Mouse (Mus musculus): ENCODE measurements around the gene Fgfr2. TPM values are rescaled to one million over a fixed set of nuclear protein-coding genes. Genes with fewer than 3 reads are reported as not detected.

The Fgfr2 gene
- polyA plus RNA-seq, 1 experiment from 2014 or later, result 92.5 TPM

GRCm38 (mm10) chr7:131992873-131993272 lies 1130.3 kb downstream of the Fgfr2 start:
- Histone ChIP-seq H3K27me3 (ENCODE audit: insufficient read depth, poor library complexity, severe bottlenecking) (no peaks in the 10 kb centered on the region), H3K36me3 (no peaks in the 10 kb centered on the region), H3K9me3 (peaks cover 4% of the 10 kb centered on the region; the same call in 1 of the 2 replicates), H3K4me1 (replicated peaks) (peaks cover 7% of the 10 kb centered on the region; the same call in 1 of the 2 replicates), H3K27ac (no peak overlapping the region), H3K4me3 (no peak overlapping the region)
- DNase-seq (ENCODE audit: low spot score), result no peak
- WGBS, result 65% methylated on average over 3 of the region's 3 CpGs

- WGBS, result 60% methylated on average over 1 of the region's 1 CpGs
- DNase-seq (ENCODE audit: low spot score), result no peak
- no peak overlapping the region for H3K27ac ChIP-seq
- peaks cover 7% of the 10 kb centered on the region; the same call in 1 of the 2 replicates for H3K4me1 ChIP-seq (replicated peaks)
- no peaks in the 10 kb centered on the region for H3K36me3 ChIP-seq
- H3K4me3 ChIP-seq, result no peak overlapping the region
- no peaks in the 10 kb centered on the region for H3K27me3 ChIP-seq (ENCODE audit: insufficient read depth, poor library complexity, severe bottlenecking)
- H3K9me3 ChIP-seq, result peaks cover 4% of the 10 kb centered on the region; the same call in 1 of the 2 replicates
Measured at GRCm38 (mm10) chr7:131992226-131992625, 1130.9 kb downstream of the Fgfr2 start.

- Histone ChIP-seq H3K36me3 (no peaks in the 10 kb centered on the region), H3K9me3 (no peaks in the 10 kb centered on the region), H3K27ac (no peak overlapping the region), H3K4me3 (no peak overlapping the region), H3K27me3 (ENCODE audit: insufficient read depth, poor library complexity, severe bottlenecking) (no peaks in the 10 kb centered on the region), H3K4me1 (replicated peaks) (peaks cover 7% of the 10 kb centered on the region; the same call in 1 of the 2 replicates)
- no peak for DNase-seq (ENCODE audit: low spot score)
- 38% methylated on average over 6 of the region's 6 CpGs for whole genome bisulfite sequencing
Measured at GRCm38 (mm10) chr7:131989056-131989455, 1134.1 kb downstream of the Fgfr2 start.

- Histone ChIP-seq H3K36me3 (no peaks in the 10 kb centered on the region), H3K4me3 (no peak overlapping the region), H3K4me1 (replicated peaks) (peaks cover 8% of the 10 kb centered on the region; the same call in 1 of the 2 replicates), H3K9me3 (no peaks in the 10 kb centered on the region), H3K27ac (no peak overlapping the region), H3K27me3 (ENCODE audit: insufficient read depth, poor library complexity, severe bottlenecking) (no peaks in the 10 kb centered on the region)
- no peak for DNase-seq (ENCODE audit: low spot score)
- WGBS, result 89% methylated on average over 11 of the region's 11 CpGs
Measured at GRCm38 (mm10) chr7:131978609-131979008, 1144.5 kb downstream of the Fgfr2 start.

GRCm38 (mm10) chr7:131975867-131976266 lies 1147.3 kb downstream of the Fgfr2 start:
- Histone ChIP-seq H3K9me3 (no peaks in the 10 kb centered on the region), H3K27me3 (ENCODE audit: insufficient read depth, poor library complexity, severe bottlenecking) (0 out of 2 replicates have a peak, but pooled peaks cover 6% of the 10 kb centered on the region), H3K4me3 (no peak overlapping the region), H3K27ac (no peak overlapping the region), H3K4me1 (replicated peaks) (peaks cover 8% of the 10 kb centered on the region; the same call in 1 of the 2 replicates), H3K36me3 (no peaks in the 10 kb centered on the region)
- DNase-seq (ENCODE audit: low spot score), result no peak
- 65% methylated on average over 6 of the region's 6 CpGs for WGBS

GRCm38 (mm10) chr7:131970255-131970654 lies 1152.9 kb downstream of the Fgfr2 start:
- Histone ChIP-seq H3K4me3 (no peak overlapping the region), H3K36me3 (no peaks in the 10 kb centered on the region), H3K4me1 (replicated peaks) (peaks cover 17% of the 10 kb centered on the region), H3K27ac (no peak overlapping the region), H3K9me3 (no peaks in the 10 kb centered on the region), H3K27me3 (ENCODE audit: insufficient read depth, poor library complexity, severe bottlenecking) (peaks cover 54% of the 10 kb centered on the region)
- DNase-seq (ENCODE audit: low spot score), result no peak
- 62% methylated on average over 3 of the region's 3 CpGs for WGBS

- Histone ChIP-seq H3K4me3 (peak overlapping the region; percentile 56), H3K36me3 (no peaks in the 10 kb centered on the region), H3K27me3 (ENCODE audit: insufficient read depth, poor library complexity, severe bottlenecking) (peaks cover 65% of the 10 kb centered on the region), H3K4me1 (replicated peaks) (peaks cover 17% of the 10 kb centered on the region), H3K9me3 (no peaks in the 10 kb centered on the region), H3K27ac (peak overlapping the region; percentile 54)
- peak; percentile 46 for DNase-seq (ENCODE audit: low spot score)
- WGBS, result 6% methylated on average over 57 of the region's 57 CpGs
Measured at GRCm38 (mm10) chr7:131966916-131967494, 1156.1 kb downstream of the Fgfr2 start.

GRCm38 (mm10) chr7:131966023-131966915 lies 1156.9 kb downstream of the Fgfr2 start, which contains the start of gene Gpr26:
Gene Gpr26, plus strand, starts transcription at chr7:131966460.
- H3K9me3 ChIP-seq, result no peaks in the 10 kb centered on the region
- no peak for DNase-seq (ENCODE audit: low spot score)
- H3K36me3 ChIP-seq, result no peaks in the 10 kb centered on the region
- peak within 1 kb of the TSS; percentile 56 for H3K4me3 ChIP-seq
- H3K27me3 ChIP-seq (ENCODE audit: insufficient read depth, poor library complexity, severe bottlenecking), result peaks cover 60% of the 10 kb centered on the region
- H3K27ac ChIP-seq, result peak within 1 kb of the TSS; percentile 54
- peaks cover 17% of the 10 kb centered on the region for H3K4me1 ChIP-seq (replicated peaks)
- WGBS, result 1% methylated on average over 32 of the region's 32 CpGs

GRCm38 (mm10) chr7:131960551-131960950 lies 1162.6 kb downstream of the Fgfr2 start:
- peak; percentile 66 for DNase-seq (ENCODE audit: low spot score)
- H3K27me3 ChIP-seq (ENCODE audit: insufficient read depth, poor library complexity, severe bottlenecking), result peaks cover 15% of the 10 kb centered on the region
- H3K36me3 ChIP-seq, result no peaks in the 10 kb centered on the region
- no peak overlapping the region for H3K4me3 ChIP-seq
- no peaks in the 10 kb centered on the region for H3K9me3 ChIP-seq
- no peaks in the 10 kb centered on the region for H3K4me1 ChIP-seq (replicated peaks)
- WGBS, result 31% methylated on average over 6 of the region's 6 CpGs
- H3K27ac ChIP-seq, result no peak overlapping the region

GRCm38 (mm10) chr7:131958705-131959104 lies 1164.4 kb downstream of the Fgfr2 start:
- Histone ChIP-seq H3K4me3 (no peak overlapping the region), H3K36me3 (no peaks in the 10 kb centered on the region), H3K27me3 (ENCODE audit: insufficient read depth, poor library complexity, severe bottlenecking) (no peaks in the 10 kb centered on the region), H3K9me3 (no peaks in the 10 kb centered on the region), H3K4me1 (replicated peaks) (no peaks in the 10 kb centered on the region), H3K27ac (no peak overlapping the region)
- no peak for DNase-seq (ENCODE audit: low spot score)
- WGBS, result 72% methylated on average over 1 of the region's 1 CpGs

GRCm38 (mm10) chr7:131953402-131953801 lies 1169.7 kb downstream of the Fgfr2 start:
- H3K27me3 ChIP-seq (ENCODE audit: insufficient read depth, poor library complexity, severe bottlenecking), result no peaks in the 10 kb centered on the region
- H3K4me3 ChIP-seq, result no peak overlapping the region
- H3K36me3 ChIP-seq, result no peaks in the 10 kb centered on the region
- no peaks in the 10 kb centered on the region for H3K9me3 ChIP-seq
- 57% methylated on average over 3 of the region's 3 CpGs for WGBS
- no peak overlapping the region for H3K27ac ChIP-seq
- no peak for DNase-seq (ENCODE audit: low spot score)
- H3K4me1 ChIP-seq (replicated peaks), result peaks cover 7% of the 10 kb centered on the region

- H3K4me3 ChIP-seq, result no peak overlapping the region
- DNase-seq (ENCODE audit: low spot score), result no peak
- H3K4me1 ChIP-seq (replicated peaks), result peaks cover 7% of the 10 kb centered on the region
- H3K9me3 ChIP-seq, result no peaks in the 10 kb centered on the region
- H3K27ac ChIP-seq, result no peak overlapping the region
- no peaks in the 10 kb centered on the region for H3K27me3 ChIP-seq (ENCODE audit: insufficient read depth, poor library complexity, severe bottlenecking)
- H3K36me3 ChIP-seq, result no peaks in the 10 kb centered on the region
- 79% methylated on average over 5 of the region's 5 CpGs for WGBS
Measured at GRCm38 (mm10) chr7:131951131-131951530, 1172.0 kb downstream of the Fgfr2 start.

- no peak for DNase-seq (ENCODE audit: low spot score)
- 74% methylated on average over 3 of the region's 3 CpGs for WGBS
- Histone ChIP-seq H3K4me1 (replicated peaks) (no peaks in the 10 kb centered on the region), H3K9me3 (no peaks in the 10 kb centered on the region), H3K27ac (no peak overlapping the region), H3K36me3 (no peaks in the 10 kb centered on the region), H3K4me3 (no peak overlapping the region), H3K27me3 (ENCODE audit: insufficient read depth, poor library complexity, severe bottlenecking) (no peaks in the 10 kb centered on the region)
Measured at GRCm38 (mm10) chr7:131937611-131938010, 1185.5 kb downstream of the Fgfr2 start.

All from hindbrain, embryonic 10.5 days (tissue).